Mouse (Mus musculus) CH12.LX (cell line): ENCODE results near the gene Abt1.

Source experiments
- CTCF ChIP-seq, 2 experiments: IDR thresholded peaks in 1 of 2; conservative IDR thresholded peaks in 1 of 2; 2 replicates each; pipeline ENCODE4 v1.5.1; 2011 to 2012; ENCODE audit warnings: low read depth in 2 of 2, low read length in 2 of 2, improper control_type of control experiment in 1 of 2, inconsistent platforms in 1 of 2, mild to moderate bottlenecking in 1 of 2, moderate library complexity in 1 of 2
- ELF1 ChIP-seq: IDR thresholded peaks from 2 replicates; pipeline ENCODE4 v1.6.1; 2014; ENCODE audit warnings: low read depth, mild to moderate bottlenecking, inconsistent platforms, low read length, improper control_type of control experiment
- EP300 ChIP-seq: IDR thresholded peaks from 2 replicates; pipeline ENCODE4 v1.6.1; 2011; ENCODE audit warnings: low read length, improper control_type of control experiment
- HCFC1 ChIP-seq: IDR thresholded peaks from 2 replicates; pipeline ENCODE4 v1.6.1; 2012; ENCODE audit warnings: low read depth, mild to moderate bottlenecking, inconsistent platforms, low read length, improper control_type of control experiment
- MXI1 ChIP-seq: IDR thresholded peaks from 2 replicates; pipeline ENCODE4 v1.6.1; 2011; ENCODE audit warnings: mild to moderate bottlenecking, low read depth, low read length, improper control_type of control experiment
- POLR2A ChIP-seq: IDR thresholded peaks from 2 replicates; pipeline ENCODE4 v1.6.1; 2011; ENCODE audit warnings: low read depth, mild to moderate bottlenecking, improper control_type of control experiment, low read length
- TBP ChIP-seq: conservative IDR thresholded peaks from 2 replicates; pipeline ENCODE4 v1.6.1; 2011; ENCODE audit warnings: low read depth, low read length, improper control_type of control experiment

- TF ChIP-seq EP300, result no peak
- TF ChIP-seq CTCF (conservative IDR thresholded peaks at IDR 0.05 in 1 of 2, IDR thresholded peaks at IDR 0.05 in 1 of 2; ENCODE audit: low read depth in 2 of 2, low read length in 2 of 2), result no peak
- TF ChIP-seq POLR2A, result no peak
- 0 out of 2 replicates have a peak, but pooled peaks have one; percentile 13 for TF ChIP-seq TBP
- TF ChIP-seq ELF1, result no peak
- TF ChIP-seq HCFC1, result no peak
- TF ChIP-seq MXI1, result no peak
Observed at GRCm38 (mm10) chr13:23433801-23434200, 10.1 kb upstream of the Abt1 start.
